Mouse (Mus musculus) stomach, embryonic 14.5 days (tissue): Measurements from ENCODE around the gene Galm. TPM values are rescaled to one million over a fixed set of nuclear protein-coding genes. Genes with fewer than 3 reads are reported as not detected.
"Not testable (repeated sequence)": the region's sequence is repeated elsewhere in the genome, so short reads cannot be mapped to it uniquely, and the experiment has no call there.

Experiments
- ATAC-seq: fragments of 200-750 bp; cut with Nextera tagmentation; 2 replicates; pipeline ENCODE4 v1.8.0; 2017; ENCODE audit warnings: low read depth, moderate TSS enrichment; ENCODE audit not compliant: insufficient number of reproducible peaks, insufficient read depth, low FRiP score
- H3K27ac ChIP-seq: fragments of 300-500 bp; sonication (generic); 2 replicates; pipeline ENCODE4 v1.5.1; 2014; ENCODE audit warnings: mild to moderate bottlenecking, low read length, moderate library complexity, mixed read lengths
- H3K27me3 ChIP-seq: fragments of 300-500 bp; sonication (generic); 2 replicates; pipeline ENCODE4 v1.6.1; 2014; ENCODE audit warnings: low read length, control low read depth, mixed read lengths; ENCODE audit not compliant: control insufficient read depth, insufficient read depth
- H3K36me3 ChIP-seq: fragments of 300-500 bp; sonication (generic); 2 replicates; pipeline ENCODE4 v1.6.1; 2014; ENCODE audit warnings: mild to moderate bottlenecking, control low read depth, low read length, moderate library complexity, mixed read lengths; ENCODE audit not compliant: control insufficient read depth, insufficient read depth
- H3K4me1 ChIP-seq: fragments of 300-500 bp; sonication (generic); 2 replicates; pipeline ENCODE4 v1.6.1; 2014; ENCODE audit warnings: low read length, control low read depth, mixed read lengths; ENCODE audit not compliant: control insufficient read depth, insufficient read depth
- H3K4me2 ChIP-seq: fragments of 300-500 bp; sonication (generic); replicated peaks from 2 replicates; pipeline ENCODE4 v1.6.1; 2014; ENCODE audit warnings: low read depth, low read length, control low read depth
- H3K4me3 ChIP-seq: fragments of 300-500 bp; sonication (generic); 2 replicates; pipeline ENCODE4 v1.5.1; 2014; ENCODE audit warnings: low read depth, low read length, control low read depth
- H3K9ac ChIP-seq: fragments of 300-500 bp; sonication (generic); replicated peaks from 2 replicates; pipeline ENCODE4 v1.6.1; 2014; ENCODE audit warnings: low read depth, mild to moderate bottlenecking, control low read depth, low read length, moderate library complexity, mixed read lengths
- H3K9me3 ChIP-seq: fragments of 300-500 bp; sonication (generic); 2 replicates; pipeline ENCODE4 v1.6.1; 2016; ENCODE audit warnings: low read depth, low read length, control low read depth; ENCODE audit not compliant: control insufficient read depth
- WGBS: fragments of 180-500 bp; shearing (Covaris S2); extraction: QIAGEN DNeasy Blood & Tissue Kit; methylation state at CpG from one replicate; pipeline ENCODE4 v1.1.7; 2014; 5-methylcytosine and 5-hydroxymethylcytosine counted together
- polyA plus RNA-seq: library from polyadenylated mRNA; unstranded; fragments of >200 nt; fragmentation: Nextera tagmentation; extraction: Ambion mirVana; gene quantifications from 2 replicates; pipeline ENCODE4 v1.2.1, GENCODE M21; 2014

Galm gene
- polyA plus RNA-seq, 1 experiment from 2014 or later: 19.3 TPM

GRCm38 (mm10) chr17:80172761-80173160 lies 45.5 kb downstream of the Galm start:
- H3K27ac ChIP-seq: no peak overlapping the region
- no peak for ATAC-seq
- no peak overlapping the region for H3K9ac ChIP-seq
- H3K36me3 ChIP-seq: no peaks in the 10 kb centered on the region
- 84% methylated on average over 5 of the region's 5 CpGs for WGBS
- no peak overlapping the region for H3K4me3 ChIP-seq
- H3K27me3 ChIP-seq: no peaks in the 10 kb centered on the region
- H3K4me2 ChIP-seq: no peak overlapping the region
- no peaks in the 10 kb centered on the region for H3K9me3 ChIP-seq
- peaks cover 11% of the 10 kb centered on the region for H3K4me1 ChIP-seq

GRCm38 (mm10) chr17:80173708-80174107 lies 46.4 kb downstream of the Galm start:
- Histone ChIP-seq H3K9ac (no peak overlapping the region), H3K4me1 (peaks cover 2% of the 10 kb centered on the region; the same call in 1 of the 2 replicates), H3K27me3 (no peaks in the 10 kb centered on the region), H3K36me3 (no peaks in the 10 kb centered on the region), H3K4me3 (no peak overlapping the region), H3K9me3 (no peaks in the 10 kb centered on the region), H3K27ac (no peak overlapping the region), H3K4me2 (no peak overlapping the region)
- ATAC-seq: no peak
- 93% methylated on average over 2 of the region's 2 CpGs for WGBS

- Histone ChIP-seq H3K27ac (no peak overlapping the region), H3K36me3 (no peaks in the 10 kb centered on the region), H3K27me3 (no peaks in the 10 kb centered on the region), H3K4me1 (no peaks in the 10 kb centered on the region), H3K9me3 (no peaks in the 10 kb centered on the region), H3K4me3 (no peak overlapping the region), H3K9ac (no peak overlapping the region), H3K4me2 (no peak overlapping the region)
- ATAC-seq: no peak
- WGBS: 84% methylated on average over 3 of the region's 3 CpGs
These were observed 46.9 kb downstream of the Galm start for GRCm38 (mm10) chr17:80174146-80174545.

GRCm38 (mm10) chr17:80174699-80175385 lies 47.6 kb downstream of the Galm start:
- H3K9me3 ChIP-seq: no peaks in the 10 kb centered on the region
- no peak for ATAC-seq
- H3K36me3 ChIP-seq: no peaks in the 10 kb centered on the region
- no peak overlapping the region for H3K4me2 ChIP-seq
- H3K4me1 ChIP-seq: no peaks in the 10 kb centered on the region
- H3K27me3 ChIP-seq: no peaks in the 10 kb centered on the region
- H3K4me3 ChIP-seq: no peak overlapping the region
- no peak overlapping the region for H3K9ac ChIP-seq
- WGBS: 70% methylated on average over 19 of the region's 19 CpGs
- H3K27ac ChIP-seq: no peak overlapping the region

DNA sequence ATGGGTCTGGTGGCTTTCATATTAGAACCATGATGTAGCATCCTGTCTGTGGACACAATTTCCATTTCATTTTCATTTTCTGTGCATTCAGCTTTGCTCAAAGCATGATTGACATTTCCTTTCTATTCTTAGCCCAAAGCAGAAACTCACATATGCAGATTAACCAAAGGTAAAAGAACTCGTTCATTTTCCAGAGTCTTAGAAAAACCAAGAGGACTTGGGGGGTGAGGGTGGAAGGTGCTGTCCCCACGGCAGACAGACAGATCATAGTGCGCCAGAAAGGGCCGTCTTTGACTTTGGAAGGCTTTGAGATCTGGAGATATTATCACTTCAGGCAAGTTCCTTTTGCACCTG lies 48.1 kb downstream of the Galm start:
- H3K4me1 ChIP-seq: no peaks in the 10 kb centered on the region
- H3K4me3 ChIP-seq: no peak overlapping the region
- H3K4me2 ChIP-seq: no peak overlapping the region
- no peak overlapping the region for H3K27ac ChIP-seq
- WGBS: 78% methylated on average over 4 of the region's 4 CpGs
- ATAC-seq: no peak
- H3K27me3 ChIP-seq: no peaks in the 10 kb centered on the region
- no peaks in the 10 kb centered on the region for H3K9me3 ChIP-seq
- no peaks in the 10 kb centered on the region for H3K36me3 ChIP-seq
- no peak overlapping the region for H3K9ac ChIP-seq

GRCm38 (mm10) chr17:80175966-80176365 lies 48.7 kb downstream of the Galm start:
- Histone ChIP-seq H3K27me3 (no peaks in the 10 kb centered on the region), H3K4me2 (no peak overlapping the region), H3K36me3 (no peaks in the 10 kb centered on the region), H3K9me3 (no peaks in the 10 kb centered on the region), H3K4me1 (no peaks in the 10 kb centered on the region), H3K9ac (no peak overlapping the region), H3K27ac (no peak overlapping the region), H3K4me3 (no peak overlapping the region)
- no peak for ATAC-seq
- 94% methylated on average over 3 of the region's 3 CpGs for WGBS

- WGBS: 98% methylated on average over 3 of the region's 3 CpGs
- not testable (repeated sequence) for H3K27ac ChIP-seq, H3K9ac ChIP-seq, H3K4me1 ChIP-seq, ATAC-seq, H3K36me3 ChIP-seq, H3K4me2 ChIP-seq, H3K4me3 ChIP-seq, H3K9me3 ChIP-seq, H3K27me3 ChIP-seq
These were observed 51.6 kb downstream of the Galm start for GRCm38 (mm10) chr17:80178846-80179245.

GRCm38 (mm10) chr17:80179959-80180358 lies 52.7 kb downstream of the Galm start:
- Histone ChIP-seq H3K9me3 (no peaks in the 10 kb centered on the region), H3K4me3 (no peak overlapping the region), H3K27me3 (no peaks in the 10 kb centered on the region), H3K4me1 (no peaks in the 10 kb centered on the region), H3K36me3 (no peaks in the 10 kb centered on the region), H3K4me2 (no peak overlapping the region), H3K9ac (no peak overlapping the region), H3K27ac (no peak overlapping the region)
- under 1% methylated on average over 6 of the region's 6 CpGs for WGBS
- ATAC-seq: no peak

DNA sequence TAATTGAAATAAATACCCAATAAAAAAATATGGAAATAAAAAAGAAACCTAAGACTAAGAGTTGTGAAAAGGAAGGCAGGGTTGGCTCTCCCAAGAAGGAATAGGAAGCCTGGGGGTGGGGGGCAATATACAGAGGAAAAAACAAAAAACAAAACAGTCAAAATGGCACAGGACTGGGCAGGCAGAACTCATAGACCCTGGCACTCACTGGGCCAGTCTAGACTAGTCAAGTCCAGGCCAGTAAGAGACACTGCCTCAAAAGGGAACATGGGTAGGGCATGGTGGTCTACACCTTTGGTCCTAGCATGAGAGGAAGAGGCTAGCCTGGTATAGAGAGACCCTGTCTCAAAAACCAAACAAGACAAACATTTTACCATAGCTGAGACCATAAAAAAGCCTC lies 53.2 kb downstream of the Galm start:
- Histone ChIP-seq H3K9ac (no peak overlapping the region), H3K9me3 (no peaks in the 10 kb centered on the region), H3K4me1 (no peaks in the 10 kb centered on the region), H3K36me3 (no peaks in the 10 kb centered on the region), H3K4me2 (no peak overlapping the region), H3K27ac (no peak overlapping the region), H3K4me3 (no peak overlapping the region), H3K27me3 (no peaks in the 10 kb centered on the region)
- no peak for ATAC-seq
